Mouse (Mus musculus) brown adipose tissue, adult 24 weeks (tissue): ENCODE data around the gene Prkcz. TPM values are rescaled to one million over a fixed set of nuclear protein-coding genes. Genes with fewer than 3 reads are reported as not detected.

Experiments used
- H3K27ac ChIP-seq: fragments of 200-500 bp; replicated peaks from 2 replicates; pipeline ENCODE4 v1.5.1; 2012; ENCODE audit warnings: low read depth, mild to moderate bottlenecking, low read length
- H3K4me1 ChIP-seq: fragments of 200-500 bp; 2 replicates; pipeline ENCODE4 v1.6.1; 2012; ENCODE audit warnings: low read length, mixed read lengths; ENCODE audit not compliant: control insufficient read depth, insufficient read depth, insufficient read length
- H3K4me3 ChIP-seq: fragments of 200-500 bp; 2 replicates; pipeline ENCODE4 v1.5.1; 2012; ENCODE audit warnings: low read depth, mild to moderate bottlenecking, low read length, moderate library complexity; ENCODE audit not compliant: insufficient read depth
- polyA plus RNA-seq: library from polyadenylated mRNA; stranded (reverse); fragments of >200 nt; gene quantifications from 2 replicates; pipeline ENCODE4 v1.2.4, GENCODE M21; 2012; ENCODE audit not compliant: missing spikeins, insufficient read depth, insufficient read length

Gene Prkcz
- polyA plus RNA-seq, 1 experiment, result not detected

- H3K4me3 ChIP-seq, result no peak overlapping the region
- no peaks in the 10 kb centered on the region for H3K4me1 ChIP-seq
- no peak overlapping the region for H3K27ac ChIP-seq
Observed at GRCm38 (mm10) chr4:155370737-155371715, 9.9 kb upstream of the Prkcz start.

DNA sequence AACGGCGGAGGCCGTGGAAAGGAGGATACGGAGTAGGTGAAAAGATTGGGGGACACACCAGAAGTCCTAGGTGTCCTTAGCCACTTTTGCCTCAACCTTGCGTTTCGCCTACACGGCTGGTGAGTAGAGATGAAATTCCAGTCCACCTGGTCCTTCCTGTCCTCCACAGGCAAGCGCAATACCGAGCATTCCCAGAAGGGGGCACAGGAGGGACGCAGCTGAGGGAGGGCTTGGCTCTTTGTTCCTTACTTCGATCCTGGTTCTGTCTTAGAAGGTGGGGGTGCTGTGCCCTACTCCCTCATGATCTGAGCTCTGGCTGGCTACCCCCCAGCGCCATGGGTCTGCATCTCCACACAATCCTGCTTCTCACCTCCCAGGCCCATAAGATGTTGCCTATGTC, 7.5 kb upstream of the Prkcz start:
- Histone ChIP-seq H3K4me1 (no peaks in the 10 kb centered on the region), H3K4me3 (no peak overlapping the region), H3K27ac (no peak overlapping the region)

GRCm38 (mm10) chr4:155367739-155368138, 6.6 kb upstream of the Prkcz start:
- H3K4me1 ChIP-seq, result no peaks in the 10 kb centered on the region
- no peak overlapping the region for H3K4me3 ChIP-seq
- H3K27ac ChIP-seq, result no peak overlapping the region

DNA sequence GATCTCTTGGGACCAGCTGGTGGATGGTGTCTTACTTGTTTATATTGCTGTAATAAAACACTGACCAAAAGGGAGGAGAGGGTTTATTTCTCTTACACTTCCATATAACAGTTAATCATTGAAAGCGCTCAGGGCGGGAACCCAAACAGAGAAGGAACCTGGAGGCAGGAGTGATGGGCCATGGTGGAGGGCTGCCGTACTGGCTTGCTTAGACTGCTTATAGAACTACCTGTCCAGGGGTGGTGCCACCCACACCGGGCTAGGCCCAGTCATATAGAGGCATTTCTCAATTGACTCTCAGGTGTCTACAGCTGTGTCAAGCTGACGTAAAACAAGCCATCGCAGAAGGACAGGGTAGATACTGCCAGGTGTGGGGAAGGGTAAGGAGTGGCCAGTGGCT, 5.6 kb upstream of the Prkcz start:
- no peak overlapping the region for H3K27ac ChIP-seq
- no peaks in the 10 kb centered on the region for H3K4me1 ChIP-seq
- no peak overlapping the region for H3K4me3 ChIP-seq

DNA sequence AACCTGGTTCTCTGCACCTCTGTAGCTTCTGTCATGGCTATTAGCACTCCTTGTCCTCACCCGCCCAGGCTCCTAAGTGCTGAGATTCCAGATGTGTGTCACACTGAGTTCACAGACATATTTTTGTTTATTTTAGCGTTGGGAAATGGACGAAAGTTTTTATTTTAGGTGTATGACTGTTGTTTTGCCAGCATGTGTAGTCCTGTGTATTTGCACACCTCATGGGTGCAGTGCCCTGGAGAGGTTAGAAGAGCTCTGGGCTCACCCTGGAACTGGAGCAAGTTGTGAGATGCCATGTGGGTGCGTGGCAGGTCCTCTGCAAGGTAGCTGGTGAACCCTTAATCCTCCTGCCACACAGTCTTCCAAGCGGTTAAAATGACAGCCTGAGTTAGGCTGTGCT, 1.3 kb upstream of the Prkcz start:
- H3K4me1 ChIP-seq, result no peaks in the 10 kb centered on the region
- H3K4me3 ChIP-seq, result no peak overlapping the region
- H3K27ac ChIP-seq, result no peak overlapping the region

- Histone ChIP-seq H3K27ac (no peak overlapping the region), H3K4me1 (no peaks in the 10 kb centered on the region), H3K4me3 (peak overlapping the region; percentile 51)
Observed at GRCm38 (mm10) chr4:155360856-155361255, 305 bp downstream of the Prkcz start.

DNA sequence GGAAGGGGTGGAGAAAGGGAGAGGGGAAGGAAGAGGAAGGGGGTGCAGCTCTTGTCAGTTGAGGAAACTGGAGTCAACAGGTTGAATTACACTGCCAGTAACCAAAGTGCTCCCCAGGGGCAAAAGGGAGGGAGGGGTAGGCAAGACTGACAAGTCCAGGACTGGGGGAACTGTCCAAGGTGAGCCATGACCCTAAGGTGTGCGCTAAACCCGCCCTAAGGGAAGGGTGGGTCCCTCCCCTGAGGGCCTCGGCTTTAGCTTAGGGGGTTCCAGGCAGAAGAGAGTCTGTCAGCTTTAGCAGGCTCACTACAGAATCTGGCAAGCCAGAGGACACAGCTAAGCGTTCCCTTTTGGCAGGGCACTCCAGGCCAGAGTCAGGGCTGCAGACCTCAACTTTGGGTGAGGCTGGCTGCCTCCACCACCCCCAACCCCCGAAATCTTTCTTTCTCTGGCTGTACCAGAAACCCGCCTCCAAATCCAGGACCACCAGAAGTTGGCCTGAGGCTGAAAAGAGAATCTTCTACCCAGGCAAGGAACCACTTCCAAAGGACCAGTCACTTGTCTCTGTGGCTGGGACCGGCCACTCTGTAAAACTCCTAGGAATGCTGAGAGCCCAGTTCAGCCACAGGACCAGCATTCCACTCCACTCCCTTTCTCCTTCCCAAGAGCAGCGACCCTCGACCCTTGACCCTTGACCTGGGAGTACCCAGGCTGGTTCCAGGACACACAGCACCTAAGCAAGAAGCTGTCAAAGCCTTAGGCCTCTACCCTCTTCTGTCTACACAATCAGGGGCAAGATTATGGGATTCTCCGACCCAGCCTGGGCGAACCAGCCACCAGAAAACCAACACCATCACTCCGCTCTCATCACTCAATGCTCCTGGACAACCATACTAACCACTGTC, 1.3 kb downstream of the Prkcz start:
- no peak overlapping the region for H3K27ac ChIP-seq
- H3K4me1 ChIP-seq, result no peaks in the 10 kb centered on the region
- H3K4me3 ChIP-seq, result no peak overlapping the region

- no peaks in the 10 kb centered on the region for H3K4me1 ChIP-seq
- H3K4me3 ChIP-seq, result no peak overlapping the region
- H3K27ac ChIP-seq, result no peak overlapping the region
Observed at GRCm38 (mm10) chr4:155357601-155358000, 3.6 kb downstream of the Prkcz start.

GRCm38 (mm10) chr4:155356354-155356753, 4.8 kb downstream of the Prkcz start:
- Histone ChIP-seq H3K4me1 (no peaks in the 10 kb centered on the region), H3K27ac (no peak overlapping the region), H3K4me3 (no peak overlapping the region)

- Histone ChIP-seq H3K4me3 (no peak overlapping the region), H3K4me1 (no peaks in the 10 kb centered on the region), H3K27ac (no peak overlapping the region)
Observed at GRCm38 (mm10) chr4:155354546-155354945, 6.6 kb downstream of the Prkcz start.

GRCm38 (mm10) chr4:155354035-155354434, 7.1 kb downstream of the Prkcz start:
- H3K4me1 ChIP-seq, result no peaks in the 10 kb centered on the region
- no peak overlapping the region for H3K4me3 ChIP-seq
- H3K27ac ChIP-seq, result no peak overlapping the region

- Histone ChIP-seq H3K27ac (no peak overlapping the region), H3K4me3 (no peak overlapping the region), H3K4me1 (no peaks in the 10 kb centered on the region)
Observed at GRCm38 (mm10) chr4:155352581-155352980, 8.6 kb downstream of the Prkcz start.

DNA sequence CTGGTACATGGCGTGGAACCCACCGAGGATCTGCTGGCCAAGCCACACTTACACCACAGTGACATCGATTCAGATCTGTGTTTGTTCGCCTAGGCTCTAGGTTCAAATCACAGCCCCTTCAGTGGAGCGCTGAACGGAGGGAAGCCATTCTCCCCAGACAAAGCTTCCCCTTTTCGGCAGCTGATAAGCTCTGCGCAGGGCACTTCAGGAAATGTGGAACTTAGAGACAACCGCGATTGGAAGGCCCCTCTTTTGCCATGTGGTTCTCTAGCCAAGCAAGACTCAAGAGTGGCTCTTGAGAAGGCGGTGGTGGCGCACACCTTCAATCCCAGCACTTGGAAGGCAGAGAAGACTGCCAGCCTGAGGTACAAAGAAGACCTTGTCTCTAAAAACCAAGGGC, 14.8 kb downstream of the Prkcz start:
- no peak overlapping the region for H3K27ac ChIP-seq
- no peak overlapping the region for H3K4me3 ChIP-seq
- no peaks in the 10 kb centered on the region for H3K4me1 ChIP-seq

GRCm38 (mm10) chr4:155345608-155345953, 15.6 kb downstream of the Prkcz start:
- no peaks in the 10 kb centered on the region for H3K4me1 ChIP-seq
- no peak overlapping the region for H3K27ac ChIP-seq
- H3K4me3 ChIP-seq, result peak overlapping the region; percentile 47
